Mouse (Mus musculus) gastrocnemius, postnatal 36 days (tissue): ENCODE data around the gene Zswim7. TPM values are rescaled to one million over a fixed set of nuclear protein-coding genes. Genes with fewer than 3 reads are reported as not detected.
A peak's percentile ranks its signal among the peaks of the same experiment; 100 is the strongest.

Experiments
- DNase-seq, 2 experiments: peaks; one replicate each; pipeline ENCODE4 v3.0.0; 2022
- intact Hi-C: fragments of 180-260 bp; cut with DNase I; formaldehyde crosslinking; loops from one replicate; pipeline ENCODE4 v1.15.1; 2025
- total RNA-seq, 2 experiments: library from RNA; stranded (reverse); gene quantifications; 2 replicates each; pipeline ENCODE4 v1.2.3; 2021

Gene Zswim7
- total RNA-seq, 2 experiments from 2014 or later = 30.6 to 32.8 TPM

- intact Hi-C loops = no loop called here
- no peak for DNase-seq
Observed at GRCm38 (mm10) chr11:62264018-62264417, 17.2 kb downstream of the Zswim7 start.

- DNase-seq = no peak
- intact Hi-C loops = no loop called here
Observed at GRCm38 (mm10) chr11:62263599-62263998, 17.6 kb downstream of the Zswim7 start.

- DNase-seq = no peak
- intact Hi-C loops = no loop called here
Observed at GRCm38 (mm10) chr11:62259214-62259613, 22.0 kb downstream of the Zswim7 start.

GRCm38 (mm10) chr11:62253380-62253779 lies 27.8 kb downstream of the Zswim7 start:
- intact Hi-C loops = no loop called here
- no peak for DNase-seq

- intact Hi-C loops = no loop called here
- DNase-seq = no peak
Observed at GRCm38 (mm10) chr11:62251047-62251446, 30.1 kb downstream of the Zswim7 start.

- intact Hi-C loops = no loop called here
- DNase-seq = no peak
Observed at GRCm38 (mm10) chr11:62249266-62250037, 31.7 kb downstream of the Zswim7 start.

- DNase-seq = peak; percentile 55 to 56
- intact Hi-C loops = no loop called here
Observed at GRCm38 (mm10) chr11:62248401-62249244, 32.6 kb downstream of the Zswim7 start, which contains the start of gene Adora2b. TSS of gene Adora2b (plus strand) at chr11:62248984.

- intact Hi-C loops = no loop called here
- no peak for DNase-seq
Observed at GRCm38 (mm10) chr11:62247759-62248400, 33.3 kb downstream of the Zswim7 start.

- intact Hi-C loops = no loop called here
- no peak for DNase-seq
Observed at GRCm38 (mm10) chr11:62244471-62244870, 36.7 kb downstream of the Zswim7 start.

GRCm38 (mm10) chr11:62243871-62244270 lies 37.3 kb downstream of the Zswim7 start:
- intact Hi-C loops = no loop called here
- DNase-seq = no peak

- intact Hi-C loops = no loop called here
- DNase-seq = no peak
Observed at GRCm38 (mm10) chr11:62240631-62241261, 40.4 kb downstream of the Zswim7 start.

GRCm38 (mm10) chr11:62224797-62225196 lies 56.4 kb downstream of the Zswim7 start:
- DNase-seq = peak in 1 of 2 experiments; percentile 26
- intact Hi-C loops = no loop called here

- DNase-seq = peak; percentile 39 to 41
- intact Hi-C loops = no loop called here
Observed at GRCm38 (mm10) chr11:62223962-62224361, 57.2 kb downstream of the Zswim7 start.

GRCm38 (mm10) chr11:62223416-62223815 lies 57.8 kb downstream of the Zswim7 start:
- intact Hi-C loops = no loop called here
- no peak for DNase-seq

- DNase-seq = no peak
- intact Hi-C loops = no loop called here
Observed at GRCm38 (mm10) chr11:62220756-62221510, 60.2 kb downstream of the Zswim7 start.

- intact Hi-C loops = no loop called here
- DNase-seq = no peak
Observed at GRCm38 (mm10) chr11:62217751-62218150, 63.4 kb downstream of the Zswim7 start.
